Mouse (Mus musculus) liver, embryonic 16.5 days (tissue): Measurements from ENCODE around the gene Ssr1. TPM values are rescaled to one million over a fixed set of nuclear protein-coding genes. Genes with fewer than 3 reads are reported as not detected.
A peak's percentile ranks its signal among the peaks of the same experiment; 100 is the strongest.

Experiments used
- ATAC-seq: fragments of 200-750 bp; cut with Nextera tagmentation; 2 replicates; pipeline ENCODE4 v1.8.0; 2017; ENCODE audit warnings: low read depth, mild to moderate bottlenecking, moderate number of reproducible peaks, moderate library complexity
- H3K27ac ChIP-seq: fragments of 300-500 bp; sonication (generic); 2 replicates; pipeline ENCODE4 v1.5.1; 2014; ENCODE audit warnings: mild to moderate bottlenecking, low read length
- H3K27me3 ChIP-seq: fragments of 300-500 bp; sonication (generic); 2 replicates; pipeline ENCODE4 v1.6.1; 2014; ENCODE audit warnings: low read depth, low read length, mixed read lengths; ENCODE audit not compliant: control insufficient read depth, insufficient read depth
- H3K36me3 ChIP-seq: fragments of 300-500 bp; sonication (generic); 2 replicates; pipeline ENCODE4 v1.6.1; 2014; ENCODE audit warnings: mild to moderate bottlenecking; ENCODE audit not compliant: control insufficient read depth, insufficient read depth
- H3K4me1 ChIP-seq: fragments of 300-500 bp; sonication (generic); 2 replicates; pipeline ENCODE4 v1.6.1; 2014; ENCODE audit warnings: low read depth, low read length, mixed read lengths; ENCODE audit not compliant: control insufficient read depth
- H3K4me2 ChIP-seq: fragments of 300-500 bp; sonication (generic); 2 replicates; pipeline ENCODE4 v1.6.1; 2014; ENCODE audit warnings: low read depth, low read length, mixed read lengths
- H3K4me3 ChIP-seq: fragments of 300-500 bp; sonication (generic); 2 replicates; pipeline ENCODE4 v1.5.1; 2014; ENCODE audit warnings: low read depth, mild to moderate bottlenecking, low read length
- H3K9ac ChIP-seq: fragments of 300-500 bp; sonication (generic); 2 replicates; pipeline ENCODE4 v1.6.1; 2014; ENCODE audit warnings: low read depth, low read length
- H3K9me3 ChIP-seq: fragments of 300-500 bp; sonication (generic); replicated peaks from 2 replicates; pipeline ENCODE4 v1.6.1; 2016; ENCODE audit warnings: low read length; ENCODE audit not compliant: control insufficient read depth
- WGBS: fragments of 180-500 bp; shearing (Covaris S2); extraction: QIAGEN DNeasy Blood & Tissue Kit; methylation state at CpG from one replicate; pipeline ENCODE4 v1.1.7; 2014; ENCODE audit not compliant: insufficient replicate concordance; 5-methylcytosine and 5-hydroxymethylcytosine counted together
- polyA plus RNA-seq: library from polyadenylated mRNA; unstranded; fragments of >200 nt; fragmentation: Nextera tagmentation; extraction: Ambion mirVana; gene quantifications from 2 replicates; pipeline ENCODE4 v1.2.1, GENCODE M21; 2015

The Ssr1 gene
- polyA plus RNA-seq, 1 experiment from 2014 or later = 69.3 TPM

- 65% methylated on average over 4 of the region's 4 CpGs for WGBS
- Histone ChIP-seq H3K27me3 (no peaks in the 10 kb centered on the region), H3K27ac (no peak overlapping the region), H3K4me3 (no peak overlapping the region), H3K4me2 (no peak overlapping the region), H3K4me1 (peaks cover 1% of the 10 kb centered on the region), H3K9me3 (no peaks in the 10 kb centered on the region), H3K9ac (no peak overlapping the region), H3K36me3 (no peaks in the 10 kb centered on the region)
- no peak for ATAC-seq
Observed at GRCm38 (mm10) chr13:38015591-38015990, 21.6 kb upstream of the Ssr1 start.

GRCm38 (mm10) chr13:38012436-38012835, 18.4 kb upstream of the Ssr1 start:
- Histone ChIP-seq H3K9me3 (no peaks in the 10 kb centered on the region), H3K36me3 (no peaks in the 10 kb centered on the region), H3K4me2 (no peak overlapping the region), H3K27ac (no peak overlapping the region), H3K9ac (no peak overlapping the region), H3K4me3 (no peak overlapping the region), H3K4me1 (peaks cover 11% of the 10 kb centered on the region), H3K27me3 (no peaks in the 10 kb centered on the region)
- WGBS = 79% methylated on average over 5 of the region's 5 CpGs
- no peak for ATAC-seq

- ATAC-seq = peak; percentile 75
- H3K9ac ChIP-seq = peak overlapping the region; percentile 22
- WGBS = 14% methylated on average over 5 of the region's 5 CpGs
- H3K27me3 ChIP-seq = no peaks in the 10 kb centered on the region
- peak overlapping the region; percentile 47 for H3K4me2 ChIP-seq
- H3K27ac ChIP-seq = peak overlapping the region; percentile 86
- no peaks in the 10 kb centered on the region for H3K36me3 ChIP-seq
- H3K4me1 ChIP-seq = peaks cover 11% of the 10 kb centered on the region
- H3K9me3 ChIP-seq = no peaks in the 10 kb centered on the region
- H3K4me3 ChIP-seq = no peak overlapping the region
Observed at GRCm38 (mm10) chr13:38010444-38010910, 16.5 kb upstream of the Ssr1 start.

- Histone ChIP-seq H3K27ac (peak overlapping the region; percentile 86), H3K36me3 (no peaks in the 10 kb centered on the region), H3K4me3 (no peak overlapping the region), H3K27me3 (no peaks in the 10 kb centered on the region), H3K9me3 (no peaks in the 10 kb centered on the region), H3K4me2 (peak overlapping the region; percentile 47), H3K4me1 (peaks cover 11% of the 10 kb centered on the region), H3K9ac (peak overlapping the region; percentile 22; the same call in 1 of the 2 replicates)
- WGBS = 25% methylated on average over 5 of the region's 5 CpGs
- peak; percentile 85 for ATAC-seq
Observed at GRCm38 (mm10) chr13:38009721-38010408, 15.8 kb upstream of the Ssr1 start.

GRCm38 (mm10) chr13:38007972-38008371, 14.0 kb upstream of the Ssr1 start:
- H3K27ac ChIP-seq = no peak overlapping the region
- H3K27me3 ChIP-seq = no peaks in the 10 kb centered on the region
- peaks cover 11% of the 10 kb centered on the region for H3K4me1 ChIP-seq
- no peaks in the 10 kb centered on the region for H3K9me3 ChIP-seq
- H3K4me3 ChIP-seq = no peak overlapping the region
- no peak overlapping the region for H3K9ac ChIP-seq
- H3K36me3 ChIP-seq = no peaks in the 10 kb centered on the region
- H3K4me2 ChIP-seq = no peak overlapping the region
- no peak for ATAC-seq
- 79% methylated on average over 2 of the region's 2 CpGs for WGBS

GRCm38 (mm10) chr13:38002461-38002860, 8.4 kb upstream of the Ssr1 start:
- H3K4me2 ChIP-seq = no peak overlapping the region
- no peaks in the 10 kb centered on the region for H3K27me3 ChIP-seq
- H3K4me3 ChIP-seq = no peak overlapping the region
- 35% methylated on average over 1 of the region's 1 CpGs for WGBS
- no peaks in the 10 kb centered on the region for H3K9me3 ChIP-seq
- peaks cover 5% of the 10 kb centered on the region; the same call in 1 of the 2 replicates for H3K4me1 ChIP-seq
- no peak for ATAC-seq
- H3K9ac ChIP-seq = no peak overlapping the region
- H3K36me3 ChIP-seq = no peaks in the 10 kb centered on the region
- H3K27ac ChIP-seq = no peak overlapping the region

GRCm38 (mm10) chr13:37999713-38000112, 5.7 kb upstream of the Ssr1 start:
- H3K27me3 ChIP-seq = no peaks in the 10 kb centered on the region
- H3K27ac ChIP-seq = peak overlapping the region; percentile 4; the same call in 1 of the 2 replicates
- 68% methylated on average over 3 of the region's 3 CpGs for WGBS
- H3K9me3 ChIP-seq = no peaks in the 10 kb centered on the region
- no peak overlapping the region for H3K4me2 ChIP-seq
- peak; percentile 95 for ATAC-seq
- no peak overlapping the region for H3K4me3 ChIP-seq
- no peaks in the 10 kb centered on the region for H3K36me3 ChIP-seq
- no peak overlapping the region for H3K9ac ChIP-seq
- H3K4me1 ChIP-seq = peaks cover 6% of the 10 kb centered on the region

- Histone ChIP-seq H3K4me3 (peak overlapping the region; percentile 96), H3K36me3 (peaks cover 14% of the 10 kb centered on the region; the same call in 1 of the 2 replicates), H3K27ac (peak overlapping the region; percentile 49; the same call in 1 of the 2 replicates), H3K4me2 (peak overlapping the region; percentile 72), H3K9me3 (no peaks in the 10 kb centered on the region), H3K27me3 (no peaks in the 10 kb centered on the region), H3K9ac (peak overlapping the region; percentile 52), H3K4me1 (peaks cover 10% of the 10 kb centered on the region)
- ATAC-seq = peak; percentile 2; the same call in 1 of the 2 replicates
- WGBS = 10% methylated on average over 7 of the region's 7 CpGs
Observed at GRCm38 (mm10) chr13:37994405-37994749, 360 bp upstream of the Ssr1 start.

- Histone ChIP-seq H3K9ac (peak overlapping the region; percentile 98), H3K27me3 (no peaks in the 10 kb centered on the region), H3K4me1 (peaks cover 10% of the 10 kb centered on the region), H3K4me3 (peak overlapping the region; percentile 96), H3K27ac (peak overlapping the region; percentile 93), H3K4me2 (peak overlapping the region; percentile 72), H3K36me3 (peaks cover 21% of the 10 kb centered on the region), H3K9me3 (no peaks in the 10 kb centered on the region)
- no peak for ATAC-seq
- under 1% methylated on average over 17 of the region's 17 CpGs for WGBS
Observed at GRCm38 (mm10) chr13:37993376-37993703, 677 bp downstream of the Ssr1 start.
